Mouse (Mus musculus) stomach, postnatal 0 days (tissue): ENCODE measurements around the gene Ccdc62.

Source experiments
- CTCF ChIP-seq: IDR thresholded peaks from 2 replicates; pipeline ENCODE4 v1.5.1; 2016; ENCODE audit warnings: antibody characterized with exemption, low read depth, mild to moderate bottlenecking, moderate library complexity
- EP300 ChIP-seq: optimal IDR thresholded peaks from 2 replicates; pipeline ENCODE3; 2016; ENCODE audit warnings: antibody characterized with exemption

DNA sequence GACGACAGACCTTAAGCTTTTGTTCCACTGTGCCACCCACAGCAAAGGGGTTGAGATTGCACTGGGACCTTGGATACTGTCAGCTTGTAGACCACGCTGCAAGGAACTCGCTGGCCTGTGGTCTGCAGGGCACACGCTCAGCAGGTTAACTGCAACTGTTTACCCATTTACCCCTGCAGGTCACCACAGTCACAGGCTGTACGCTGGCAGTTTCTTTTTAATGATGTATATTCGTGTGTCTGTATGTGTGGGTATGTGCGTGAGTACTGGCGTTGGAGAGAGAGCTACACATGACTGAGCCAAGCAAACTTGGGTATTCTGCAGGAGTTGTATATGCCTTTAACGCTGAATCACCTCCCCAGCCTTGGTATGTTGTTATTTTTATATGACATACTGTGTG is 88.2 kb downstream of the Ccdc62 start:
- TF ChIP-seq CTCF (no peak), EP300 (no peak)
